ENCODE assay signal across 8 mouse cellular contexts in genomic region chr9:107904726-107905125, GRCm38 (mm10). TPM values are rescaled to one million over a fixed set of nuclear protein-coding genes. Genes with fewer than 3 reads are reported as not detected.
A peak's percentile ranks its signal among the peaks of the same experiment; 100 is the strongest.
DNase-seq lines count a peak whose midpoint lies in the region; ATAC-seq and TF ChIP-seq lines count a peak whose summit lies in the region.

No protein-coding gene starts in this region.

- no peak overlapping the region for H3K4me3 ChIP-seq in C2C12 (ENCODE audit: insufficient read depth, poor library complexity, severe bottlenecking)
- no peak overlapping the region for H3K4me3 ChIP-seq in embryonic facial prominence, embryonic 14.5 days (ENCODE audit: low read depth, low read length)
- no peak overlapping the region for H3K4me3 ChIP-seq in kidney, postnatal 0 days (replicated peaks; ENCODE audit: low read depth, low read length)
- no peak overlapping the region for H3K4me3 ChIP-seq in liver, embryonic 11.5 days (ENCODE audit: low read depth, low read length)

- peaks cover 43% of the 10 kb centered on the region for H3K4me1 ChIP-seq in embryonic facial prominence, embryonic 14.5 days (ENCODE audit: control insufficient read depth, insufficient read depth, low read length)
- peaks cover 16% of the 10 kb centered on the region for H3K4me1 ChIP-seq in kidney, postnatal 0 days (replicated peaks; ENCODE audit: insufficient read depth, low read length)
- H3K4me1 ChIP-seq in liver, embryonic 11.5 days (replicated peaks; ENCODE audit: control insufficient read depth, insufficient read depth, low read length), result peaks cover 26% of the 10 kb centered on the region

- peak; percentile 82 for DNase-seq in adrenal gland, postnatal 25 days
- DNase-seq in embryonic facial prominence, embryonic 14.5 days (ENCODE audit: low spot score), result peak; percentile 92
- DNase-seq in heart, adult 8-10 months (ENCODE audit: low spot score), result peak; percentile 91
- DNase-seq in kidney, postnatal 0 days (ENCODE audit: low spot score), result peak; percentile 94
- peak; percentile 81 for DNase-seq in liver, embryonic 11.5 days (ENCODE audit: low spot score)
- DNase-seq in natural killer cell, adult 2 months (ENCODE audit: low spot score in 2 of 2), result peak; percentile 74 to 85
- DNase-seq in splenic B cell, adult 2 months (ENCODE audit: low read depth, low spot score), result peak; percentile 92

- H3K27ac ChIP-seq in embryonic facial prominence, embryonic 14.5 days (replicated peaks; ENCODE audit: low read depth, low read length), result no peak overlapping the region
- H3K27ac ChIP-seq in kidney, postnatal 0 days, result no peak overlapping the region
- no peak overlapping the region for H3K27ac ChIP-seq in liver, embryonic 11.5 days (ENCODE audit: low read depth, low read length)

- no peaks in the 10 kb centered on the region for H3K36me3 ChIP-seq in C2C12 (ENCODE audit: control insufficient read depth, insufficient read depth)
- H3K36me3 ChIP-seq in embryonic facial prominence, embryonic 14.5 days (ENCODE audit: control insufficient read depth, insufficient read depth, low read length), result 0 out of 2 replicates have a peak, but pooled peaks cover 4% of the 10 kb centered on the region
- peaks cover 3% of the 10 kb centered on the region; the same call in 1 of the 2 replicates for H3K36me3 ChIP-seq in kidney, postnatal 0 days (ENCODE audit: insufficient read depth, low read length)
- no peaks in the 10 kb centered on the region for H3K36me3 ChIP-seq in liver, embryonic 11.5 days (ENCODE audit: control insufficient read depth, insufficient read depth, low read length)
- H3K36me3 ChIP-seq in splenic B cell, adult 2 months (ENCODE audit: control insufficient read depth, insufficient read depth, low read length, poor library complexity, severe bottlenecking), result no peaks in the 10 kb centered on the region

- no peak overlapping the region for H3ac ChIP-seq in C2C12 (ENCODE audit: control insufficient read depth, insufficient read length, low read depth)

- peak; percentile 91 for TF ChIP-seq CTCF in C2C12 (IDR thresholded peaks at IDR 0.05; ENCODE audit: control insufficient read depth, insufficient read depth, insufficient read length)
- TF ChIP-seq CTCF in kidney, postnatal 0 days (IDR thresholded peaks at IDR 0.05; ENCODE audit: low read depth), result peak; percentile 99

- no peaks in the 10 kb centered on the region for H3K9me3 ChIP-seq in embryonic facial prominence, embryonic 14.5 days (ENCODE audit: control insufficient read depth, low read length)
- no peaks in the 10 kb centered on the region for H3K9me3 ChIP-seq in kidney, postnatal 0 days (replicated peaks; ENCODE audit: low read length)
- H3K9me3 ChIP-seq in liver, embryonic 11.5 days (ENCODE audit: control insufficient read depth, low read length), result no peaks in the 10 kb centered on the region

- H3K79me3 ChIP-seq in C2C12 (ENCODE audit: low read depth), result no peaks in the 10 kb centered on the region

- WGBS in embryonic facial prominence, embryonic 14.5 days, result 2% methylated on average over 4 of the region's 4 CpGs
- WGBS in kidney, postnatal 0 days, result 3% methylated on average over 4 of the region's 4 CpGs
- 6% methylated on average over 4 of the region's 4 CpGs for WGBS in liver, embryonic 11.5 days

- no peaks in the 10 kb centered on the region for H3K79me2 ChIP-seq in C2C12 (ENCODE audit: control insufficient read depth, insufficient read depth)

- ATAC-seq in embryonic facial prominence, embryonic 14.5 days (ENCODE audit: low read depth), result peak; percentile 41
- peak; percentile 17; the same call in 1 of the 2 replicates for ATAC-seq in kidney, postnatal 0 days (replicated peaks; ENCODE audit: low FRiP score, low read depth)
- peak; percentile 55 for ATAC-seq in liver, embryonic 11.5 days (replicated peaks; ENCODE audit: low FRiP score)

- H3K27me3 ChIP-seq in C2C12 (ENCODE audit: control insufficient read depth, insufficient read depth, insufficient read length), result no peaks in the 10 kb centered on the region
- peaks cover 15% of the 10 kb centered on the region for H3K27me3 ChIP-seq in embryonic facial prominence, embryonic 14.5 days (replicated peaks; ENCODE audit: control insufficient read depth, insufficient read depth, low read length)
- H3K27me3 ChIP-seq in kidney, postnatal 0 days (ENCODE audit: insufficient read depth, low read length), result no peaks in the 10 kb centered on the region
- peaks cover 8% of the 10 kb centered on the region for H3K27me3 ChIP-seq in liver, embryonic 11.5 days (replicated peaks; ENCODE audit: control insufficient read depth, insufficient read depth, low read length)
- H3K27me3 ChIP-seq in splenic B cell, adult 2 months (ENCODE audit: control insufficient read depth, insufficient read depth, low read length, poor library complexity, severe bottlenecking), result no peaks in the 10 kb centered on the region

- no peak overlapping the region for H3K4me2 ChIP-seq in embryonic facial prominence, embryonic 14.5 days (ENCODE audit: low read depth, low read length)
- H3K4me2 ChIP-seq in kidney, postnatal 0 days (ENCODE audit: low read length), result no peak overlapping the region
- H3K4me2 ChIP-seq in liver, embryonic 11.5 days, result no peak overlapping the region

- H3K9ac ChIP-seq in embryonic facial prominence, embryonic 14.5 days (ENCODE audit: low read depth, low read length), result no peak overlapping the region
- H3K9ac ChIP-seq in kidney, postnatal 0 days (ENCODE audit: low read depth, low read length), result no peak overlapping the region
- H3K9ac ChIP-seq in liver, embryonic 11.5 days (ENCODE audit: low read depth, low read length), result no peak overlapping the region

TF ChIP-seq in C2C12, 6 proteins besides CTCF, POLR2A, EP300 and RAD21:
- TF ChIP-seq MAX (IDR thresholded peaks at IDR 0.05) (no peak), MYOD1 (IDR thresholded peaks at IDR 0.05; ENCODE audit: control insufficient read depth, insufficient read length, low read depth) (no peak), USF1 (IDR thresholded peaks at IDR 0.05; ENCODE audit: low read depth) (no peak), CEBPB (IDR thresholded peaks at IDR 0.05; ENCODE audit: low read depth) (no peak), FOSL1 (IDR thresholded peaks at IDR 0.05; ENCODE audit: insufficient read depth, low read length, poor library complexity, severe bottlenecking) (no peak), MYOG (IDR thresholded peaks at IDR 0.05; ENCODE audit: control insufficient read depth, extremely low read depth, insufficient read length) (no peak)

RNA-seq across cellular contexts. Expression of gene Mst1r, which starts 1.9 kb away (rescaled TPM):
- 0.02 TPM for polyA plus RNA-seq in C2C12 (2012; fragmentation: generic; extraction: Trizol)
- total RNA-seq in adrenal gland, postnatal 25 days (2021), result 8.3 and 18.7 TPM in 2 replicates
- polyA plus RNA-seq in embryonic facial prominence, embryonic 14.5 days (2014; fragmentation: Nextera tagmentation; extraction: Ambion mirVana), result 2.8 and 3.1 TPM in 2 replicates
- total RNA-seq in heart, adult 8-10 months (2022), result 1 to 10 TPM; 1.3 to 3.7 (median 2.1) TPM
- 1.1 and 1.4 TPM in 2 replicates for polyA plus RNA-seq in kidney, postnatal 0 days (2015; fragmentation: Nextera tagmentation; extraction: Ambion mirVana)
- polyA plus RNA-seq in liver, embryonic 11.5 days (2014; fragmentation: Nextera tagmentation; extraction: Ambion mirVana), result 1.3 and 1.5 TPM in 2 replicates

RNA-seq across cellular contexts. Expression of gene Mon1a, which starts 16.8 kb away (rescaled TPM):
- polyA plus RNA-seq in C2C12 (2012; fragmentation: generic; extraction: Trizol), result 7.7 TPM
- total RNA-seq in adrenal gland, postnatal 25 days (2021), result 15.8 and 18.9 TPM in 2 replicates
- polyA plus RNA-seq in embryonic facial prominence, embryonic 14.5 days (2014; fragmentation: Nextera tagmentation; extraction: Ambion mirVana), result 11.4 and 11.8 TPM in 2 replicates
- 10 to 100 TPM; 10.8 to 12.2 (median 11.9) TPM for total RNA-seq in heart, adult 8-10 months (2022)
- polyA plus RNA-seq in kidney, postnatal 0 days (2015; fragmentation: Nextera tagmentation; extraction: Ambion mirVana), result 11.1 and 12.7 TPM in 2 replicates
- polyA plus RNA-seq in liver, embryonic 11.5 days (2014; fragmentation: Nextera tagmentation; extraction: Ambion mirVana), result 8.9 and 11.0 TPM in 2 replicates

RNA-seq across cellular contexts. Expression of gene Actl11, which starts 23.5 kb away (rescaled TPM):
- not detected for polyA plus RNA-seq in C2C12 (2012; fragmentation: generic; extraction: Trizol)
- not detected in 2 replicates for total RNA-seq in adrenal gland, postnatal 25 days (2021)
- polyA plus RNA-seq in embryonic facial prominence, embryonic 14.5 days (2014; fragmentation: Nextera tagmentation; extraction: Ambion mirVana), result not detected in 2 replicates
- total RNA-seq in heart, adult 8-10 months (2022), result not detected
- polyA plus RNA-seq in kidney, postnatal 0 days (2015; fragmentation: Nextera tagmentation; extraction: Ambion mirVana), result not detected in 2 replicates
- not detected in 2 replicates for polyA plus RNA-seq in liver, embryonic 11.5 days (2014; fragmentation: Nextera tagmentation; extraction: Ambion mirVana)

RNA-seq across cellular contexts. Expression of gene Camkv, which starts 30.7 kb away (rescaled TPM):
- 0.07 TPM for polyA plus RNA-seq in C2C12 (2012; fragmentation: generic; extraction: Trizol)
- total RNA-seq in adrenal gland, postnatal 25 days (2021), result 2.4 and 3.1 TPM in 2 replicates
- 2.2 and 2.6 TPM in 2 replicates for polyA plus RNA-seq in embryonic facial prominence, embryonic 14.5 days (2014; fragmentation: Nextera tagmentation; extraction: Ambion mirVana)
- under 1 TPM in 2 of 4 experiments, not detected in 2; 0.16 to 0.66 TPM for total RNA-seq in heart, adult 8-10 months (2022)
- polyA plus RNA-seq in kidney, postnatal 0 days (2015; fragmentation: Nextera tagmentation; extraction: Ambion mirVana), result 0.95 and 1.3 TPM in 2 replicates
- polyA plus RNA-seq in liver, embryonic 11.5 days (2014; fragmentation: Nextera tagmentation; extraction: Ambion mirVana), result 0.56 and 0.88 TPM in 2 replicates

RNA-seq across cellular contexts. Expression of gene Rbm6, which starts 31.7 kb away (rescaled TPM):
- polyA plus RNA-seq in C2C12 (2012; fragmentation: generic; extraction: Trizol), result 12.9 TPM
- 71.3 and 72.9 TPM in 2 replicates for total RNA-seq in adrenal gland, postnatal 25 days (2021)
- 52.2 and 61.0 TPM in 2 replicates for polyA plus RNA-seq in embryonic facial prominence, embryonic 14.5 days (2014; fragmentation: Nextera tagmentation; extraction: Ambion mirVana)
- 10 to 100 TPM; 24.8 to 31.0 (median 27.6) TPM for total RNA-seq in heart, adult 8-10 months (2022)
- 40.2 and 46.8 TPM in 2 replicates for polyA plus RNA-seq in kidney, postnatal 0 days (2015; fragmentation: Nextera tagmentation; extraction: Ambion mirVana)
- 60.0 and 60.9 TPM in 2 replicates for polyA plus RNA-seq in liver, embryonic 11.5 days (2014; fragmentation: Nextera tagmentation; extraction: Ambion mirVana)
